Mouse (Mus musculus) liver, embryonic 14.5 days (tissue): ENCODE results near the gene Trpm4.

Experiments used
- CTCF ChIP-seq: IDR thresholded peaks from 2 replicates; pipeline ENCODE4 v1.5.1; 2016; ENCODE audit warnings: antibody characterized with exemption, low read depth, control low read depth
- EP300 ChIP-seq: IDR thresholded peaks from 2 replicates; pipeline ENCODE4 v1.6.1; 2016; ENCODE audit warnings: antibody characterized with exemption, low read depth

DNA sequence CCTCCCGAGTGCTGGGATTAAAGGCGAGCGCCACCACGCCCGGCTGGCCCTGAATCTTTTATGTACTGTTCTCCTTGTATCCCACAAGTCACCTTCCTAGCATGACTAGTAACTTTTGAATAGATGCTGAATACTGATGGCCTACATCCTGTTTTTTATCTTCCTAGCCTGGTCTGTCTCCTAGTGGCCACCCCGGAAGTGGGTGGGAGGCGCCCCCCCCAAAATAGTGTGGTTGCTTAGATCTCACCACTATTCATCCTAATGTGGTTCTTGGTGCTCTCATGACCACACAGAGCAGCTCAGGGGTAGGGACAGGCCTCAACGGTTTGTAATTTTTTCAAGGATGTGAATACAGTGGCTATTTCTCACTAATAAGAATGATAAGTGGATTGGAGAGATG, 41.0 kb upstream of the Trpm4 start:
- no peak for TF ChIP-seq EP300
- TF ChIP-seq CTCF, result no peak
